Mouse (Mus musculus): ENCODE results near the gene Acad12.
A peak's percentile ranks its signal among the peaks of the same experiment; 100 is the strongest.

The Acad12 gene

DNA sequence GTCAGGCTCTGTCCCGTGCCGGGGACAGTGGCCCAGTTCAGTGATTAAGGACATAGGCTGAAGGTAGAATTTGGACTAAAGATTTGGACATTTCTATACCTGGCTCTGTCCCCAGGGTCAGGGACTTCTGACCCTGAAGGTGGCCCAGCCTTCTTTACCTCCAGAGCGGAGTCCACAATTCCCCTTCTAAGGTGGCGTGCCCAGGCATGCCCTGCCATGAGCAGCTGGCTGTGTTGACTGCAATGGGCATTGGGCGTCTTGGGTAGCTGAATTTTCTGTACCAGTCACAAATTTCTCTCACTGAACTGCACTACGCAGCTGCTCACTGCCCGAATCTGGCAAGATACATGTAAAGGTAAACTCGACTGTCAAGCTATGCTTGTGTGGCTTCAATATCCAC is 36.8 kb downstream of the Acad12 start:
- DNase-seq: no peak

DNA sequence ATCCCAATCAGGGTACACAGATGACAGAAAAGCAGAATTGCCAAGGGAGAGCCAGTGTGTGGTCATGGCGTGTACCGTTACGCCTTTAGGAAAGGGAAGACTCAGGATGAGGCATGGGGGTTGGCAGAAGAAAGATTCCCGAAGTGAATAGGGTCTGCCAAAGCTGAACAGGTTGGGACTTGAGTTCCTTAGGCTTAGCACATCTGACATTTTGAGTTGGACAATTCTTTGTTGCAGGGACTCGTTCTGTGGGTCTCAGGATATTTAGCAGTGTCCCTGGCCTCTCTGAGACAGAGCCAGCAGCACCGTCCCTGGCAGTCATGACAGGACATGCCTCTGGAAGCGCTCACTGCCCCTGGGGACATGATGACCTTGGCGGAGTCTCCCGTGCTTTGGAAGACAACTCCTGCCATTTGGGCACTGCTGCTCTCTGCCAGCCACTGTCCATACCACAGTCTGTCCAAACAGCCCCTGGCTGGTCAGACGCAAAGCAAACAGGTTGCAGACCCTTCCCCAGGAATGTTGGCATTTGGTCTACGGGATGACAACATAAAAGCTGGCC is 41.7 kb downstream of the Acad12 start:
- DNase-seq: no peak

DNA sequence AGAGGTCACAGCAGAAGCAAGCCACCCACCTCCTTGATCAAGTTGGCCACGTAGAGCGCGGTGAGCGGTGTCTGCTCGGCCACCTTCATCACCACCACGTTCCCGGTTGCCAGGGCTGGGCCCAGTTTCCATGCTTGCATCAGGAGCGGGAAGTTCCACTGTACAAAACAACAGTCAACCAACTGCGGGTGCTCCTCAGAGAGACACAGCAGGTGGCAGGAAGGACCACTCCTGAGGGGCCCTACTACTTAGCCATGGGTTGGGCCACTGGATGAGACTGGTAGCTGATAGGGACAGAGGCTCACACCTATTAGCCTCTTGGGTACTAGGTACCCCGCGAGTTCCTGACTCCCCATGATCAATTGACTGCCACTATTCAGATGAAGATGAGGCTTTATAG is 42.9 kb downstream of the Acad12 start:
- no peak for DNase-seq

DNA sequence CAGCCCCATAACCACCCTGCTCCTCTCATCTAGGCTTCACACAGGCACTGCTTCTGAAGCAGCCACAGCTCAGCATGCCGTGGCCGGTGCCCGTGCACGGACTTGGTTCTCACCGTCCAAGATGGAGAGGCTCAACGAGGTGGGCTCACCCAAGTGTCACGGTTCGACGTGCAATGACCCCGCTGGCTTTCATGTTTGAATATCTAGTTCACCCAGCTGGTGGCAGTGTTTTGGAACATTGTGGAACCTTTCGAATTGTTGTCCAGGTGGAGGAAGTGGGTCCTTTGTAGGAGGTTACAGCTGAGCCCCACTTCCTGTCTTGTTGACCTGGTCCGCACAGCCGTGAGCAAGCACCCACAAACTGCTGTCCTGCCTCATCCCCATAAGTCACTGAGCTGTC is 44.6 kb downstream of the Acad12 start:
- no peak for DNase-seq

DNA sequence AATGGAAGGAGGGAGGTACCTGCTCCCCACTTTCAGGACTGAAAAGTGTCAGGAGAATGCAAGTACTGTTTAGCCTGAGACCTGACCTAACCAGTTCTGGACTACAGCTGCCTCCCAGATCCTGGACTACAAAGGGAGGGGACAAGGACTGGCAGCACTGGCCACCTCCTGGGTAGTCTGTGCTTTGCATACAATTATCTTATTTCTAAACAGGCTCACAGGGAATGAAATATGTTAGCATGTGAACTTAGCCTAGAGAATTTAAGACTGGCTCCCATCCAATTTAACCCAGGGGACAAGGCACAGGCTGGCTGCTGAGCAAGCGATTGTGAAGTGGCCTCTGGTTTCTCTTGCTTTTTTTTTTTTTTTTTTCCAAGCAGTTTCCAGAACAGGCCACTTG is 48.0 kb downstream of the Acad12 start:
- DNase-seq: no peak

DNA sequence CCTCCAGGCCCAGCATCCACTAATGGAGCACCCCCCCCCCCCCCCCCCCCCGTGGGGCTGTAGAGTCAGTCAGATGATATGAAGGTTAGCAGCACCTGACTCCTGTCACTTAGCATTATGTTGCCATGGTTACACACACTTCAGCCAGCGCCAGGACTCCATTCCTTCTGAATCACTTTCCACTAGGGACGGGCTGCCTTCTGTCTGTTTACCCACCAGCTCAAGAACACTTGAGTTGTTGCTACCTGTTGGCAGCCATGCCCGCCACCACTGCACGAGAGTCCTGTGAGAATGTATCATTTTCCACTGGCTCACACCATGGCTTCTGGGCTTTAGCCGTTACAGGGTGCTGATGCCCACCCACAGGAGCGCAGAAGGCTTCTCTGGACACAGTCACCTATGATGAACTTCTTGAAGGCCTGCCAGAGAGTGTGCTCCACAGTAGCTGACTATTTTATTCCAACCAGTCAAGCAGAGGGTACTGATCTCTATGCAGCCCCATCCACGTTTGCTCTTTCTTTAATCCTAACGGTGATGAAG is 48.8 kb downstream of the Acad12 start:
- DNase-seq: no peak

DNA sequence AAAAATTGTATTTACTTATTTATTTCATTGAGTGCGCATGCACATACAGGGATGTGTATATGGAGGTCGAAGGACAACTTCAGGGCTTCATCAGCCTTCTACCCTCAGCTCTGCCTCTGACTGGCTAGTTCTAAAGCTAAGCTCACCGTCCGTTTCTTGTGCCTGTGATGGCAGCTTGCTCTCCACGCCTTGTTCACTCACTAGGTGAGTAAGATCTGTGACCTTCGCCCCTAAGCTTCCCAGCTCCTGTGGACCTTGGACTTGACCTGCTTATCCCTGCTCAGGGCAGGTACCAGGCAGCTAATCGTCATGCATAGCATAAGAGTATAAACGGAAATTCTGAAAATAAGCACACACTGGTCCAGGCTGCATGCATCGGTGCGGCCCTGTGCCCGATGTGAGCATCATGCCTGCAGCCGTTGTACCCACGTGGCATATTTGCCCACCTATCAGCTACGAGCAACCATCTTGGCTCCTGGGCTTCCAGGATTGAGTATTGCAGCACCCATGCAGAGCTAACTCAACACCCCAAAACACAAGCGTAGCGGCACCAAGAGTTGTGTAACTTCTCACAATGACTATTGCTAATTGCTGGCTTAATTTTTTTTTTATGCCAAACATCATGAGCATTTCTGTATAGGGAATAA is 52.6 kb downstream of the Acad12 start:
- no peak for DNase-seq

DNA sequence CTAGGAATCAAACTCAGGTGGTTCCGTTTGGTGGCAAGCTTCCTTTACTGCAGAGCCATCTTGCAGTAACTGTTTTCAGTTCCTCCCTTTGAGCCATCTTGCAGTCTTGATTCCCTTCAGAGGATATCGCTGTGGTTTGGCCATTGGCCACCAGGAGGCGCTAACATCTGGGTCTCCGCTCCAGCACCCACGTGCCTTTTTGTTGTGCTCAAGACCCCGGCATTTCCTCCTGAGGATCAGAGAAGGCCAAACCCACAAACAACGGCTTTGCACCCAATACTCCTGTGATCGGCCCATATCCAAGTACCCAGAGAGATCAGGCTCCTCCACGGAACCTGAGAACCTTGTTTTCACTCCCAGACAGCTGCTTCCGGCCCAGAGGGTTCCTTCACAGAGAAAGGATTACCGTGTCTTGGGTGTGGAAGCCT is 54.3 kb downstream of the Acad12 start:
- peak; percentile 77 for DNase-seq

DNA sequence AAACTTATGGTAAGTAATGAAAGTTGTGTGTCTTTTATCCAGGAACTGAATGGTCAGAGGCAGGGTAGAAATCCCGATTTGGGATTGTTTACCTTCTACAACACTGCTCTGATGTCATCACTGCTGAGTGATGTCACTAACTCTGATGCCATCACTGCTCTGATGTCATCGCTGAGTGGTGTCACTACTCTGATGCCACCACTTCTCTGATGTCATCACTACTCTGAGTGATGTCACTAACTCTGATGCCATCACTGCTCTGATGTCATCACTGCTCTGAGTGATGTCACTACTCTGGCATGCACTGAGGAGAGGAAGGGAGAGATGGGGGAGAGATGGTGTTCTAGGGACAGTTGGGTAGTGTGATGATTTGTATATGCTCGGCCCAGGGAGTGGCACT is 56.3 kb downstream of the Acad12 start:
- DNase-seq: no peak

DNA sequence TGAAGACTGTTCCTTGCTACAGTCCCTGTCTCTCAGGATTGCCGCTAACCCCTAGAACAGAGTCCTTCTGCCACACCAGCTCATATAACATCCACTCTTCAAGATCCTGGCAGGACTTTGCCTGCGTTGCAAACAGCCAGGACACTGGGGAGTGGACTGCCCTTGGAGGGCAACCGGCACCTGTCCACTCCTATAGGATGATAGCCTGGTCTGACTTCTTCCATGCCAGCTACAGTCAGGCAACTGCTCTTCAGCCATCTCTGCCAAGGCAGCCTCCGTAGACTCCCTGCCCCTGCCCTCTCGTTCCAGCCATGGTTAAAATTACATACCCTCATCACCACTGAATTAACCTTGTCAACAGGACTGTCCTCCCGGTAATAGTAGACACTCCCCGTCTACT is 69.5 kb downstream of the Acad12 start:
- no peak for DNase-seq

DNA sequence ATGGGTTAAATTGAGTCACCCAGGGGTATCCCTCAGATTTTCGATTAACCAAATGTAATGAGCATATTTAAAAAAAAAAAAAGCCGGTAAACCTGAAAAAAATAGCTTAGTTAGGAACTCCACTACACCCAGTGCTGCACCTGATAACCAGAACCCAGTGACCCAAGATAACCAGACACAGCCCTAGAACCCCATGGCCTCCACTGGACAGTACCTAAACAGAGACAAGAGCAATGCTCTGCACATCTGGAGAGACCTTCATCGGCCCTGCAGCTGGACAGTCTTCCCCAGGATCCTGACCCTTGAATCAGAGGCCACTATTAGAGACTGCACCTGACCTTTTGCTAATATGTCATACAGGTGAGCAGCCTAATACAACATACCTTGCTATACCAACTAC is 71.7 kb downstream of the Acad12 start:
- DNase-seq: no peak

Data from layer of hippocampus, adult 9-11 months (tissue).